Mouse (Mus musculus) CH12F3 (cell line): ENCODE data around the gene Lactb.
"Not testable (repeated sequence)": the region's sequence is repeated elsewhere in the genome, so short reads cannot be mapped to it uniquely, and the experiment has no call there.

Source experiments
- in situ Hi-C: fragments of 300-500 bp; cut with MboI; formaldehyde crosslinking; loops from 2 replicates; pipeline ENCODE4 v1.14.3; 2020; ENCODE audit warnings: low sequenced_read_pairs

Lactb gene

GRCm38 (mm10) chr9:66925853-66926252 is 49.4 kb downstream of the Lactb start:
- in situ Hi-C loops: no loop called here

- in situ Hi-C loops: no loop called here
Observed at GRCm38 (mm10) chr9:66922076-66922475, 53.2 kb downstream of the Lactb start.

GRCm38 (mm10) chr9:66920488-66921279 is 54.6 kb downstream of the Lactb start:
- in situ Hi-C loops: no loop called here

- in situ Hi-C loops: no loop called here
Observed at GRCm38 (mm10) chr9:66919981-66920380, 55.3 kb downstream of the Lactb start.

GRCm38 (mm10) chr9:66919382-66919971 is 55.8 kb downstream of the Lactb start, which contains the start of gene Rab8b:
TSS of gene Rab8b (minus strand) at chr9:66919687.
- in situ Hi-C loops: no loop called here

- in situ Hi-C loops: no loop called here
Observed at GRCm38 (mm10) chr9:66918672-66919330, 56.5 kb downstream of the Lactb start.

- in situ Hi-C loops: no loop called here
Observed at GRCm38 (mm10) chr9:66917892-66918255, 57.4 kb downstream of the Lactb start.

- in situ Hi-C loops: no loop called here
Observed at GRCm38 (mm10) chr9:66917216-66917891, 57.9 kb downstream of the Lactb start.

- in situ Hi-C loops: no loop called here
Observed at GRCm38 (mm10) chr9:66915869-66916785, 59.2 kb downstream of the Lactb start.

- in situ Hi-C loops: no loop called here
Observed at GRCm38 (mm10) chr9:66915401-66915800, 59.9 kb downstream of the Lactb start.

- in situ Hi-C loops: no loop called here
Observed at GRCm38 (mm10) chr9:66914540-66914939, 60.7 kb downstream of the Lactb start.

GRCm38 (mm10) chr9:66913254-66913934 is 61.9 kb downstream of the Lactb start:
- in situ Hi-C loops: not testable (repeated sequence)

GRCm38 (mm10) chr9:66912304-66912703 is 63.0 kb downstream of the Lactb start:
- in situ Hi-C loops: no loop called here

GRCm38 (mm10) chr9:66910677-66911076 is 64.6 kb downstream of the Lactb start:
- in situ Hi-C loops: no loop called here

- in situ Hi-C loops: no loop called here
Observed at GRCm38 (mm10) chr9:66909922-66910321, 65.4 kb downstream of the Lactb start.

GRCm38 (mm10) chr9:66907746-66908397 is 67.4 kb downstream of the Lactb start:
- in situ Hi-C loops: no loop called here

GRCm38 (mm10) chr9:66907126-66907525 is 68.2 kb downstream of the Lactb start:
- in situ Hi-C loops: no loop called here

- in situ Hi-C loops: no loop called here
Observed at GRCm38 (mm10) chr9:66905990-66906389, 69.3 kb downstream of the Lactb start.
